14 mouse cellular contexts compared by ENCODE assay signal in genomic region chr6:135748412-135749076, GRCm38 (mm10).
A peak's percentile ranks its signal among the peaks of the same experiment; 100 is the strongest.
DNase-seq lines count a peak whose midpoint lies in the region; ATAC-seq lines count a peak whose summit lies in the region.
"Had no signal": no experiment of that assay in that cellular context is flagged by ENCODE, and none has a peak within 500 bp of the region (broad histone marks: within the 10 kb centered on the region; RNA-seq: fewer than 3 reads in every experiment).

No protein-coding gene starts in this region.

- H3K4me1 ChIP-seq in forebrain, embryonic 15.5 days = peaks cover 6% of the 10 kb centered on the region; the same call in 1 of the 2 replicates

- H3K9me3 ChIP-seq in forebrain, embryonic 15.5 days = no peaks in the 10 kb centered on the region

- DNase-seq in monocyte, adult 2 months (ENCODE audit: low read depth in 1 of 2, low spot score in 2 of 2) = peak; percentile 1 to 4
- no peak for DNase-seq in MN1 (ENCODE audit: low spot score)
- DNase-seq in frontal cortex, postnatal 10 days (ENCODE audit: low spot score in 2 of 2) = no peak
- DNase-seq in right cerebral cortex, adult 2 months (ENCODE audit: low spot score in 2 of 2) = no peak
- no peak for DNase-seq in right cerebral cortex, postnatal 10 days (ENCODE audit: low spot score in 2 of 2)
- DNase-seq: adrenal gland, postnatal 36 days; gastrocnemius, postnatal 36 days; lung, postnatal 10 days had no signal

- no peak overlapping the region for H3K4me3 ChIP-seq in forebrain, embryonic 15.5 days

- no peaks in the 10 kb centered on the region for H3K36me3 ChIP-seq in forebrain, embryonic 15.5 days

- no peaks in the 10 kb centered on the region for H3K27me3 ChIP-seq in forebrain, embryonic 15.5 days
- H3K27me3 ChIP-seq: CH12.LX had no signal

- H3K4me2 ChIP-seq in forebrain, embryonic 15.5 days (replicated peaks) = no peak overlapping the region

- no peak for ATAC-seq in monocyte, adult 5-6 weeks (replicated peaks; ENCODE audit: insufficient number of reproducible peaks, low FRiP score, low TSS enrichment, poor library complexity, severe bottlenecking)
- peak; percentile 71 for ATAC-seq in forebrain, embryonic 15.5 days (replicated peaks)
- peak; percentile 99 for ATAC-seq in megakaryocyte progenitor cell, adult 5-6 weeks (replicated peaks; ENCODE audit: poor library complexity)
- ATAC-seq: intestine, embryonic 16.5 days had no signal

- 32% methylated on average over 7 of the region's 7 CpGs for WGBS in forebrain, embryonic 15.5 days

- H3K9ac ChIP-seq in forebrain, embryonic 15.5 days (replicated peaks) = no peak overlapping the region

- H3K27ac ChIP-seq in forebrain, embryonic 15.5 days (replicated peaks) = peak overlapping the region; percentile 44
- H3K27ac ChIP-seq: stomach, postnatal 0 days had no signal

Comparison
In these comparisons a context has a peak if more than half of its experiments do, and no peak if none do; other contexts are left out.
1. DNase-seq: peak in monocyte, adult 2 months (2 of 2); none in MN1 (single experiment), frontal cortex, postnatal 10 days (0 of 2), right cerebral cortex, adult 2 months (0 of 2) and right cerebral cortex, postnatal 10 days (0 of 2).